ENCODE assay signal across 15 mouse cellular contexts in genomic region chr3:122628956-122629355, GRCm38 (mm10). TPM values are rescaled to one million over a fixed set of nuclear protein-coding genes. Genes with fewer than 3 reads are reported as not detected.
DNase-seq lines count a peak whose midpoint lies in the region; ATAC-seq and TF ChIP-seq lines count a peak whose summit lies in the region.
"Had no signal": no experiment of that assay in that cellular context is flagged by ENCODE, and none has a peak within 500 bp of the region (broad histone marks: within the 10 kb centered on the region; RNA-seq: fewer than 3 reads in every experiment).

No protein-coding gene starts in this region.

- no peak overlapping the region for H3K4me2 ChIP-seq in kidney, embryonic 16.5 days (replicated peaks; ENCODE audit: low read depth, low read length)
- peak overlapping the region; percentile 55 for H3K4me2 ChIP-seq in liver, embryonic 13.5 days

- no peaks in the 10 kb centered on the region; the same call in none of the 2 replicates for H3K4me1 ChIP-seq in heart, adult 2 months (ENCODE audit: control insufficient read depth, insufficient read depth, low read length)
- peaks cover 10% of the 10 kb centered on the region; the same call in 1 of the 2 replicates for H3K4me1 ChIP-seq in heart, embryonic 10.5 days
- peaks cover 9% of the 10 kb centered on the region for H3K4me1 ChIP-seq in kidney, embryonic 16.5 days (ENCODE audit: insufficient read depth, low read length)
- peaks cover 14% of the 10 kb centered on the region for H3K4me1 ChIP-seq in liver, embryonic 13.5 days (replicated peaks)

- ATAC-seq in kidney, embryonic 16.5 days (ENCODE audit: low FRiP score, low TSS enrichment), result no peak
- ATAC-seq in liver, embryonic 13.5 days (ENCODE audit: low read depth), result no peak
- ATAC-seq: forebrain, postnatal 0 days had no signal

- no peak for TF ChIP-seq CTCF in heart, adult 2 months (IDR thresholded peaks at IDR 0.05)

- no peak for TF ChIP-seq POLR2A in heart, adult 2 months (IDR thresholded peaks at IDR 0.05; ENCODE audit: insufficient read depth, low read depth, low read length)

- H3K27ac ChIP-seq in heart, adult 2 months, result peak overlapping the region; percentile 55
- H3K27ac ChIP-seq in heart, embryonic 10.5 days, result no peak overlapping the region
- H3K27ac ChIP-seq in kidney, embryonic 16.5 days (ENCODE audit: low read length), result 0 out of 2 replicates have a peak overlapping the region, but pooled peaks have one; percentile 39
- no peak overlapping the region for H3K27ac ChIP-seq in liver, embryonic 13.5 days
- H3K27ac ChIP-seq: embryonic facial prominence, embryonic 13.5 days; left cerebral cortex, adult 2 months; limb, embryonic 12.5 days had no signal

- no peaks in the 10 kb centered on the region for H3K36me3 ChIP-seq in heart, adult 2 months (ENCODE audit: control insufficient read depth, insufficient read depth, low read length)
- no peaks in the 10 kb centered on the region for H3K36me3 ChIP-seq in heart, embryonic 10.5 days
- H3K36me3 ChIP-seq in kidney, embryonic 16.5 days (ENCODE audit: insufficient read depth, low read length), result no peaks in the 10 kb centered on the region
- no peaks in the 10 kb centered on the region for H3K36me3 ChIP-seq in liver, embryonic 13.5 days
- H3K36me3 ChIP-seq: embryonic facial prominence, embryonic 13.5 days; limb, embryonic 12.5 days had no signal

- intact Hi-C loops in heart, adult 2 months (cut with DNase I), result loop anchor here (1.0 to 10.0 kb wide), 2 partner anchors 8 to 1194 kb away; no protein-coding TSS in a partner anchor

- no peaks in the 10 kb centered on the region for H3K27me3 ChIP-seq in heart, adult 2 months (ENCODE audit: control insufficient read depth, insufficient read depth, low read length)
- H3K27me3 ChIP-seq in heart, embryonic 10.5 days (ENCODE audit: insufficient read depth, poor library complexity, severe bottlenecking), result 0 out of 2 replicates have a peak, but pooled peaks cover 3% of the 10 kb centered on the region
- no peaks in the 10 kb centered on the region for H3K27me3 ChIP-seq in kidney, embryonic 16.5 days (ENCODE audit: insufficient read depth, low read length)
- no peaks in the 10 kb centered on the region for H3K27me3 ChIP-seq in liver, embryonic 13.5 days
- H3K27me3 ChIP-seq: CH12.LX; embryonic facial prominence, embryonic 13.5 days; limb, embryonic 12.5 days had no signal

- no peak for TF ChIP-seq EP300 in heart, adult 2 months (IDR thresholded peaks at IDR 0.05; ENCODE audit: insufficient read depth, low read depth, low read length)

- H3K4me3 ChIP-seq in heart, adult 2 months, result no peak overlapping the region
- H3K4me3 ChIP-seq in heart, embryonic 10.5 days, result no peak overlapping the region
- no peak overlapping the region for H3K4me3 ChIP-seq in kidney, embryonic 16.5 days (ENCODE audit: low read length)
- no peak overlapping the region for H3K4me3 ChIP-seq in liver, embryonic 13.5 days (replicated peaks)
- H3K4me3 ChIP-seq: left cerebral cortex, adult 2 months; limb, embryonic 12.5 days had no signal

- no peak for DNase-seq in heart, adult 2 months
- DNase-seq in heart, embryonic 10.5 days (ENCODE audit: low spot score), result no peak
- no peak for DNase-seq in kidney, postnatal 10 days
- peak; percentile 62 for DNase-seq in 416B (ENCODE audit: low read depth)
- DNase-seq in liver, embryonic 13.5 days, result no peak
- DNase-seq in urinary bladder, postnatal 10 days (ENCODE audit: low spot score), result no peak
- no peak for DNase-seq in thymus, adult 18-20 months
- DNase-seq: cerebellum, adult 8-10 months; forebrain, postnatal 0 days; spleen, adult 18-20 months had no signal

- H3K9ac ChIP-seq in heart, adult 2 months (ENCODE audit: low read depth, low read length), result no peak overlapping the region
- H3K9ac ChIP-seq in kidney, embryonic 16.5 days (replicated peaks; ENCODE audit: low read length), result no peak overlapping the region
- H3K9ac ChIP-seq in liver, embryonic 13.5 days, result no peak overlapping the region
- H3K9ac ChIP-seq: embryonic facial prominence, embryonic 13.5 days; forebrain, postnatal 0 days; limb, embryonic 12.5 days had no signal

- no peaks in the 10 kb centered on the region for H3K9me3 ChIP-seq in heart, embryonic 10.5 days
- H3K9me3 ChIP-seq in kidney, embryonic 16.5 days (ENCODE audit: low read length), result no peaks in the 10 kb centered on the region
- no peaks in the 10 kb centered on the region for H3K9me3 ChIP-seq in liver, embryonic 13.5 days (replicated peaks)
- H3K9me3 ChIP-seq: embryonic facial prominence, embryonic 13.5 days; limb, embryonic 12.5 days had no signal

- WGBS in heart, adult 2 months, result 50% methylated on average over 3 of the region's 3 CpGs
- 67% methylated on average over 3 of the region's 3 CpGs for WGBS in heart, embryonic 10.5 days
- 65% methylated on average over 3 of the region's 3 CpGs for WGBS in kidney, embryonic 16.5 days
- WGBS in liver, embryonic 13.5 days (ENCODE audit: insufficient replicate concordance), result 16% methylated on average over 3 of the region's 3 CpGs

- no peaks in the 10 kb centered on the region for H3K79me2 ChIP-seq in heart, adult 2 months (replicated peaks; ENCODE audit: control insufficient read depth, insufficient read depth, low read length)

RNA-seq across cellular contexts. Expression of gene Fnbp1l, which starts 9.4 kb away (rescaled TPM):
- total RNA-seq in heart, adult 2 months (2021), result 10 to 100 TPM; 17.2 to 17.4 TPM
- 7.6 and 15.0 TPM in 2 replicates for polyA plus RNA-seq in heart, adult 2 months (2012; rRNA removed)
- polyA plus RNA-seq in heart, embryonic 10.5 days (2016; fragmentation: Nextera tagmentation; extraction: Ambion mirVana), result 24.9 and 34.3 TPM in 2 replicates
- polyA plus RNA-seq in kidney, embryonic 16.5 days (2015; fragmentation: Nextera tagmentation; extraction: Ambion mirVana), result 41.4 and 46.2 TPM in 2 replicates
- polyA plus RNA-seq in liver, embryonic 13.5 days (2015; fragmentation: Nextera tagmentation; extraction: Ambion mirVana), result 4.3 and 5.6 TPM in 2 replicates

Comparison
In these comparisons a context has a peak if more than half of its experiments do, and no peak if none do; other contexts are left out.
1. H3K27ac ChIP-seq: peak in heart, adult 2 months (single experiment) and kidney, embryonic 16.5 days (single experiment); none in heart, embryonic 10.5 days (single experiment) and liver, embryonic 13.5 days (single experiment).